Mouse (Mus musculus): Measurements from ENCODE around the gene Xylb.

DNA sequence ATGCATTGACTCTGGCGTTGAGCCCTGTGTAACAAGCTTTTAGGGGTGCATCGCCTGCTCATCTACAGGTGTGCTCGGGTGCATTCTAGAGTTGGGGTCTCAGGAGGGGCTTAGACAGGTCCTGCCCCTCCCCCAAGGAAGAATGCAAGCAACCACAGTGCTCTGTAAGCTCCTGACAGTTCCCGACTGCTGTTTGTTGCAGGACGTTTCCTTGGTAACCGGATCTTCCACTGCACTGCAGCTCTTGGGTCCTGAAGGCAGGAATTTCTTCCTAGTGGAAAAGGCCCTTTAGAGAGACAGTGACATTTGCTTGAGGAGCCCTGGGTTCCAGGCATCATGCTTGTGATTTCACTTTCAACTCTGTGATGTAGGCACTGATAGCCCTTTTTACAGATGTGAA is 25.4 kb downstream of the Xylb start:
- TF ChIP-seq CTCF (IDR thresholded peaks at IDR 0.05; ENCODE audit: low read depth) (no peak), EP300 (IDR thresholded peaks at IDR 0.05; ENCODE audit: low read depth) (no peak)

All from liver, postnatal 0 days (tissue).